Mouse (Mus musculus) heart, postnatal 0 days (tissue): ENCODE measurements around the gene Plxna4. TPM values are rescaled to one million over a fixed set of nuclear protein-coding genes. Genes with fewer than 3 reads are reported as not detected.

ENCODE experiments used
- ATAC-seq: fragments of 200-750 bp; cut with Nextera tagmentation; 2 replicates; pipeline ENCODE4 v1.8.0; 2017; ENCODE audit warnings: low read depth, moderate number of reproducible peaks, moderate library complexity; ENCODE audit not compliant: insufficient read depth
- DNase-seq: peaks from one replicate; pipeline ENCODE4 v3.0.0-alpha.2; 2016; ENCODE audit warnings: low spot score
- H3K27ac ChIP-seq: fragments of 300-500 bp; sonication (generic); 2 replicates; pipeline ENCODE4 v1.5.1; 2014; ENCODE audit warnings: low read depth, mild to moderate bottlenecking
- H3K27me3 ChIP-seq: fragments of 300-500 bp; sonication (generic); 2 replicates; pipeline ENCODE4 v1.6.1; 2014; ENCODE audit warnings: low read length, mixed read lengths; ENCODE audit not compliant: control insufficient read depth, insufficient read depth
- H3K36me3 ChIP-seq: fragments of 300-500 bp; sonication (generic); replicated peaks from 2 replicates; pipeline ENCODE4 v1.6.1; 2014; ENCODE audit warnings: low read length, mixed read lengths; ENCODE audit not compliant: control insufficient read depth, insufficient read depth
- H3K4me1 ChIP-seq: fragments of 300-500 bp; sonication (generic); 2 replicates; pipeline ENCODE4 v1.6.1; 2014; ENCODE audit warnings: antibody characterized with exemption; ENCODE audit not compliant: control insufficient read depth, insufficient read depth
- H3K4me2 ChIP-seq: fragments of 300-500 bp; sonication (generic); 2 replicates; pipeline ENCODE4 v1.6.1; 2014; ENCODE audit warnings: low read depth, mild to moderate bottlenecking, low read length, moderate library complexity
- H3K4me3 ChIP-seq: fragments of 300-500 bp; sonication (generic); 2 replicates; pipeline ENCODE4 v1.5.1; 2014; ENCODE audit warnings: low read depth, low read length
- H3K9ac ChIP-seq: fragments of 300-500 bp; sonication (generic); replicated peaks from 2 replicates; pipeline ENCODE4 v1.6.1; 2014; ENCODE audit warnings: low read depth, low read length, mixed read lengths
- H3K9me3 ChIP-seq: fragments of 300-500 bp; sonication (generic); replicated peaks from 2 replicates; pipeline ENCODE4 v1.6.1; 2016; ENCODE audit warnings: low read length; ENCODE audit not compliant: control insufficient read depth
- CTCF ChIP-seq: IDR thresholded peaks from 2 replicates; pipeline ENCODE4 v1.5.1; 2016; ENCODE audit warnings: antibody characterized with exemption, control low read depth, low read depth
- EP300 ChIP-seq: IDR thresholded peaks from 2 replicates; pipeline ENCODE4 v1.6.1; 2016; ENCODE audit warnings: antibody characterized with exemption, low read depth
- whole genome bisulfite sequencing: fragments of 180-500 bp; shearing (Covaris S2); extraction: QIAGEN DNeasy Blood & Tissue Kit; methylation state at CpG from one replicate; pipeline ENCODE4 v1.1.7; 2014; 5-methylcytosine and 5-hydroxymethylcytosine counted together
- polyA plus RNA-seq: library from polyadenylated mRNA; unstranded; fragments of >200 nt; fragmentation: Nextera tagmentation; extraction: Ambion mirVana; gene quantifications from 2 replicates; pipeline ENCODE4 v1.2.1, GENCODE M21; 2015
- total RNA-seq: library from RNA; depleted of rRNA; stranded (reverse); fragments of >200 nt; gene quantifications from 2 replicates; pipeline ENCODE4 v1.2.3, GENCODE M21; 2014; ENCODE audit warnings: low replicate concordance

Gene Plxna4
- total and polyA plus RNA-seq, 2 experiments from 2014 or later: 3.7 to 19.2 TPM

- no peaks in the 10 kb centered on the region for H3K27me3 ChIP-seq
- no peak for ATAC-seq
- no peak overlapping the region for H3K4me3 ChIP-seq
- 81% methylated on average over 1 of the region's 1 CpGs for WGBS
- H3K27ac ChIP-seq: no peak overlapping the region
- no peaks in the 10 kb centered on the region for H3K4me1 ChIP-seq
- no peak overlapping the region for H3K9ac ChIP-seq
- H3K36me3 ChIP-seq: 0 out of 2 replicates have a peak, but pooled peaks cover 3% of the 10 kb centered on the region
- TF ChIP-seq EP300 (no peak), CTCF (no peak)
- no peak overlapping the region for H3K4me2 ChIP-seq
- DNase-seq: no peak
- no peaks in the 10 kb centered on the region for H3K9me3 ChIP-seq
Observed at GRCm38 (mm10) chr6:32167725-32168124, 420.3 kb downstream of the Plxna4 start.

GRCm38 (mm10) chr6:32160370-32160769 is 427.6 kb downstream of the Plxna4 start:
- no peak overlapping the region for H3K27ac ChIP-seq
- H3K9ac ChIP-seq: no peak overlapping the region
- no peaks in the 10 kb centered on the region for H3K4me1 ChIP-seq
- ATAC-seq: no peak
- TF ChIP-seq CTCF (no peak), EP300 (no peak)
- 89% methylated on average over 2 of the region's 2 CpGs for WGBS
- H3K27me3 ChIP-seq: no peaks in the 10 kb centered on the region
- no peak overlapping the region for H3K4me2 ChIP-seq
- DNase-seq: no peak
- no peak overlapping the region for H3K4me3 ChIP-seq
- H3K9me3 ChIP-seq: no peaks in the 10 kb centered on the region
- H3K36me3 ChIP-seq: peaks cover 12% of the 10 kb centered on the region; the same call in 1 of the 2 replicates

DNA sequence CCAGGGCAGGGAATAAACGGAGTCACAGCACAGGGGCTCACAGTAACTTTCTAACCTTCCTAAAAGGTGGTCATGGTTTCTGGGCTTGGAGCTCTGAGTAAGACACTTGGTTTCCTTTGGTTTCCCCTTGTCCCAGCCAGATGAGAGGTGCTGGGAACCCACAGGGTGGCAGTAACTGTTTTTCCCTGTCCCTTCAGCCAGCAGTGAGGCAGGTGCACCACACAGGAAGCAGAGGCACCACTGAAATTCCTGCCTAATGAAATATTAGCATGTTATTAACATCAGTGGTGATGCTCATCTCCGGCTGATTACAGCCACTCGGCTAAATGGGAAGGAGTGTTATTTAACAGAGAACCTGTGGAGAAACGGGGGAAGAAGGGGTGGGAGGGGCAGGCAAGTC is 428.1 kb downstream of the Plxna4 start:
- H3K27me3 ChIP-seq: no peaks in the 10 kb centered on the region
- no peak overlapping the region for H3K4me3 ChIP-seq
- peaks cover 12% of the 10 kb centered on the region; the same call in 1 of the 2 replicates for H3K36me3 ChIP-seq
- no peak overlapping the region for H3K4me2 ChIP-seq
- DNase-seq: no peak
- H3K27ac ChIP-seq: no peak overlapping the region
- ATAC-seq: no peak
- WGBS: 55% methylated on average over 4 of the region's 4 CpGs
- no peak overlapping the region for H3K9ac ChIP-seq
- TF ChIP-seq CTCF (no peak), EP300 (no peak)
- no peaks in the 10 kb centered on the region for H3K4me1 ChIP-seq
- no peaks in the 10 kb centered on the region for H3K9me3 ChIP-seq

- no peak overlapping the region for H3K27ac ChIP-seq
- DNase-seq (no peak), ATAC-seq (no peak)
- no peak overlapping the region for H3K4me2 ChIP-seq
- no peaks in the 10 kb centered on the region for H3K4me1 ChIP-seq
- H3K9me3 ChIP-seq: no peaks in the 10 kb centered on the region
- 83% methylated on average over 1 of the region's 1 CpGs for WGBS
- no peak overlapping the region for H3K9ac ChIP-seq
- no peak for TF ChIP-seq CTCF
- TF ChIP-seq EP300: no peak
- H3K36me3 ChIP-seq: peaks cover 11% of the 10 kb centered on the region; the same call in 1 of the 2 replicates
- H3K4me3 ChIP-seq: no peak overlapping the region
- no peaks in the 10 kb centered on the region for H3K27me3 ChIP-seq
Observed at GRCm38 (mm10) chr6:32158347-32158746, 429.6 kb downstream of the Plxna4 start.

GRCm38 (mm10) chr6:32153170-32153569 is 434.8 kb downstream of the Plxna4 start:
- Histone ChIP-seq H3K27me3 (no peaks in the 10 kb centered on the region), H3K4me1 (no peaks in the 10 kb centered on the region), H3K9me3 (no peaks in the 10 kb centered on the region), H3K4me3 (no peak overlapping the region), H3K4me2 (no peak overlapping the region), H3K9ac (no peak overlapping the region), H3K27ac (no peak overlapping the region), H3K36me3 (peaks cover 30% of the 10 kb centered on the region)
- DNase-seq: no peak
- ATAC-seq: no peak
- WGBS: 92% methylated on average over 4 of the region's 4 CpGs
- no peak for TF ChIP-seq EP300
- no peak for TF ChIP-seq CTCF

DNA sequence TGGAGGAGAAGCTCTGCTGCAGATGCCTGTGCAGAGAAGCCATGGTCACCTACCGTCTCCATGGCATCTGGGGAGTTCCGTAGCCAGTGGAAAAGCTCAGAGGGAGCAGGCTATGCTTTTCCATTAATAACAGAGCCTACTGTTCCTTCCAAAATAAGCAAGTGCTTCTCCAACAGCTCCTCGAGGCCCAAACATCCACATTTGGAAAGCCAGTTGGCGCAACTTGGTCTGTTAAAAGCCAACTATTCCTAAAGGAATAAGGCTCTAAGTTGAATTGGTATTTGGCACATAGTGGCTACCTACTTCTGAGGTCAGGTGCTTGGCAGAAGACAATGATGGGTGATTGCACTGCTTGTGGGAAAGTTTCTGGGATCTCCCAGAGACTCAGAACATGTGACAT is 437.2 kb downstream of the Plxna4 start:
- no peak overlapping the region for H3K9ac ChIP-seq
- no peak overlapping the region for H3K4me2 ChIP-seq
- peaks cover 21% of the 10 kb centered on the region for H3K36me3 ChIP-seq
- H3K9me3 ChIP-seq: no peaks in the 10 kb centered on the region
- no peak overlapping the region for H3K4me3 ChIP-seq
- H3K27me3 ChIP-seq: no peaks in the 10 kb centered on the region
- H3K4me1 ChIP-seq: no peaks in the 10 kb centered on the region
- no peak for TF ChIP-seq EP300
- TF ChIP-seq CTCF: no peak
- no peak for DNase-seq
- no peak for ATAC-seq
- no peak overlapping the region for H3K27ac ChIP-seq
- 78% methylated on average over 4 of the region's 4 CpGs for WGBS
